Mouse (Mus musculus): ENCODE data around the gene Phpt1. TPM values are rescaled to one million over a fixed set of nuclear protein-coding genes. Genes with fewer than 3 reads are reported as not detected.

Gene Phpt1
- total RNA-seq (2023) = 5.6 and 6.0 TPM in 2 replicates

GRCm38 (mm10) chr2:25574579-25575431 is at the start of gene Phpt1, which contains the start of gene Mamdc4:
Gene Phpt1 (minus strand): TSS chr2:25575224.
Gene Mamdc4 (minus strand): TSS chr2:25574845.

GRCm38 (mm10) chr2:25621229-25622200 is 46.5 kb upstream of the Phpt1 start, which contains the start of gene Tmem141:
Gene Tmem141 (minus strand): TSS chr2:25622005.

GRCm38 (mm10) chr2:25617578-25617977 is 42.6 kb upstream of the Phpt1 start, which contains the start of gene Ccdc183:
Gene Ccdc183 (minus strand): TSS chr2:25617678.

DNA sequence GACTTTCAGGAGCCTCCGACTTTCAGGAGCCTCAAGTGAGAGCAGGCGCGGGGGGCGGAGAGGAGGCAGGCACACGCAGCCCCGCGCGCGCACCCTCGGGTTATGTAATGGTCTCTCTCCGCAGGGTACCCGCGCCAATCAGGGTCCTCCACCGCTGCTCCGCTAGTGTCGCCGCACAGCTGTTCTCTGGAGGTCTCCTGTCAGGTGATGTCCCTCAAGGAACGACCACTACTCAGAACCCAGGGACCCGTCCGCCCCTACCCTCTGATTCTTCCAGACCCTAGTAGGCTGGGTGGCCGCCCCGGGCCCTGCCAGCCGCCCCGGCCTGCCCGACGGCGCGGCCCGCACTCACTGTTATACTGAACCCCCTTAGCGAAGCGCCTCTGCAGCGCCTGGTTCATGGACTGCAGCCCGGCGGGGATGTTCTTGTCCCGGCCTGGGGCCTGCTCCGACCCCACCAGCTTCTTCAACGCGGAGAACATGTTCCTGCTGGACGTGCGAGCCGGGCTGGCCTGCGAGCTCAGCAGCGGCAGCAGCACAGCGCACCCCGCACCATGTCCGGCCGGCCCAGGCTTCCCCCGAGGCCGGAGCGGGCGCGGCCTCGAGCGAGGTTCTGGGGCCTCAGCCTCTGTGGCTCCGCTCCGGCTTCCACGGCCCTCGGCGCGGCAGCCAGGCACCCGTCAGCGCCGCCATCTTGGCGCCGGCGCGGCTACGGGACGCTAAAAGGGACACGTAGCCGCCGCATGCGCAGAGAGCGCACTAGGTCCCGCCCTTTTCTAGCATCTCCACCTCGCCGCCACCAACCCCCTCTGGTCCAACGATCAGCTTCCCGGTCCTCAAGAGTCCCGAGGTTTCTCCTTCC is 33.0 kb upstream of the Phpt1 start, which contains the start of gene Rabl6:
Gene Rabl6, minus strand, starts transcription at position 761 of the 862 bp plus-strand sequence.

GRCm38 (mm10) chr2:25581294-25581864 is 6.4 kb upstream of the Phpt1 start, which contains the start of gene Ajm1:
Gene Ajm1 (minus strand): TSS chr2:25581757.

DNA sequence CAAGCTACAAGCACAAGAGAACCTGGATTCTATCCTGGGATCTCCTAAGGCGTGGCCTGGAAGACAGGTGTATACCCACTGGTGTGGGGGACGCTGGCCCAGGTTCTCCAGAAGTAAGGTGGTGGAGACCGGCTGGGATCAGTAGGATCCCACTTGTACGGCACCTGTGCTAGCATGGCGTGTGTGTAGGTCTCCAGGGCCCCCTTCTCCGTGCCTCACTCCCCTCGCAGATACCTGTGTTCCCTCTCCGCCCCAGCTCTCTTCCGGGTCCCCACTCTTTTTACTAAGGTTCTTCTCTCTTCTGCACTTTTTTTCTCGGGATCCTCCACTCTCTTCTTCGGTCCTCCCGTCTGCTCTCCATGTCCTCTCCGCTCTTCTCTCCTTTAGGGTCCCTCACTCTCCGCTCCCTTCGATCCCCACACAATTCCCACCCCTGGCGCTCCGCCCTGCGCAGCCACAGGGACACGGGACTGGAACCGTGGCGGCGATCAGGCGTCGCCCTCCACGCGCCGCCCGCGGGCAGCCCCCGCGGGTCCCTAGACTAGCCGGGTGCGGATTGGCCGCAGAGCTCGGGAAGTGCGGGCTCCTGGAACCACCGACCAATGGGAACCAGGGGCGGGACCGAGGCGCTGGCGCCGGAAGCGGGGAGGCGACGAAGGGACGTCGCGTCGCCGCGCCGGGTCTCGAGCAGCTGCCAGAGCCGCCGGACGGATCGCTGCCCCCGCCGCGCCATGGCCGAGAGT is 17.6 kb downstream of the Phpt1 start, which contains the start of gene Edf1:
Gene Edf1, plus strand, starts transcription at position 627 of the 743 bp plus-strand sequence.

DNA sequence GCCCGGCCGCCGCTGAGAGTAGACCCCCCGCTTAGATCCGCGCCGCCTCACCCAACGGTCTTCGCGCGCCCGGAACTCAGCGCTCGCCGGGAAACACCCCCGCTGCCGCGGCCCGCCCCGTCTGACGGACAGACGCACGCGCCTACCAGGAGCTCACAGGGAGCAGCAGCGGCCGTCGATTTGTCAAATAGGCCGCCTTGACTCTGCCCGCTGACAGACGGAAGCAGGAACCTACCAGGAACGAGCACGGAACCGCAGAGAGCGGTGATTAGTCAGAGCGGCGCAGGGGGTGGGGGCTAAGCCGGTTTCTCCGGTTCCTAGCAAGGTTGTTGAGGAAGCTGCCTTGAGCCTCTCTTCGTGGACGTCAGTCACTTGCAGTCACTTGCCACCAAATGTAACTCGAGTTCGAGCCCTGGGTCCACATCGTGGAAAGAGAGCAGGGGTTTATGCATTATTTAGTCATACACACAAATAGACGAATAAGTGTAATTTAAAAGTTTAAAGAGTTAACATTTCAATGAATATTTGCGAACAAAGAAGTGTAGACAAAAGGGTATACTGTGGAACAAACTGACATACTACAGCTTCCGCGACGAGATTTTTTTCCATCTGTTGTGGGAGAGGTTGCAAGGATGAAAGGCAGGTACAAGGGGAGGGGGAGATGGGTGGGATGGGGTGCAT is 28.1 kb downstream of the Phpt1 start, which contains the start of gene Traf2:
Gene Traf2, minus strand, starts transcription at position 130 of the 681 bp plus-strand sequence.

Other genes starting within 250 kb of the Phpt1 start
- gene Man1b1, start 242.9 kb downstream of the Phpt1 start, total RNA-seq (2023) = 30.4 and 42.8 TPM in 2 replicates
- 13.5 and 19.6 TPM in 2 replicates for gene Dpp7, start 218.9 kb downstream of the Phpt1 start, total RNA-seq (2023)
- gene Uap1l1, start 209.5 kb downstream of the Phpt1 start, total RNA-seq (2023) = 24.2 and 29.5 TPM in 2 replicates
- gene Sapcd2, start 202.9 kb downstream of the Phpt1 start, total RNA-seq (2023) = 8.6 and 10.6 TPM in 2 replicates
- gene Entpd2, start 179.3 kb downstream of the Phpt1 start, total RNA-seq (2023) = not detected in 2 replicates
- not detected in 2 replicates for gene Npdc1, start 175.9 kb downstream of the Phpt1 start, total RNA-seq (2023)
- gene Fut7, start 152.0 kb downstream of the Phpt1 start, total RNA-seq (2023) = 10.7 and 13.7 TPM in 2 replicates
- gene Abca2, start 146.5 kb downstream of the Phpt1 start, total RNA-seq (2023) = 19.6 and 21.3 TPM in 2 replicates
- gene Clic3, start 118.4 kb downstream of the Phpt1 start, total RNA-seq (2023) = not detected in 2 replicates
- gene Paxx, start 114.1 kb downstream of the Phpt1 start, total RNA-seq (2023) = 43.8 and 56.9 TPM in 2 replicates
- gene Ptgds, start 105.2 kb downstream of the Phpt1 start, total RNA-seq (2023) = not detected in 2 replicates
- gene Lcn12, start 81.3 kb downstream of the Phpt1 start, total RNA-seq (2023) = not detected in 2 replicates
- 25.8 and 26.4 TPM in 2 replicates for gene Fbxw5, start 74.5 kb downstream of the Phpt1 start, total RNA-seq (2023)
- 1.2 TPM in 1 of 2 replicates, not detected in the other for gene C8g, start 73.5 kb downstream of the Phpt1 start, total RNA-seq (2023)
- gene Traf2, start 28.3 kb downstream of the Phpt1 start, total RNA-seq (2023) = 20.3 and 26.7 TPM in 2 replicates
- 56.8 and 74.8 TPM in 2 replicates for gene Edf1, start 17.4 kb downstream of the Phpt1 start, total RNA-seq (2023)
- 0.11 and 0.13 TPM in 2 replicates for gene Mamdc4, start 379 bp downstream of the Phpt1 start, total RNA-seq (2023)
- gene Ajm1, start 6.5 kb upstream of the Phpt1 start, total RNA-seq (2023) = 1.6 TPM in 1 of 2 replicates, not detected in the other
- 38.3 and 38.7 TPM in 2 replicates for gene Rabl6, start 33.3 kb upstream of the Phpt1 start, total RNA-seq (2023)
- not detected in 2 replicates for gene Ccdc183, start 42.5 kb upstream of the Phpt1 start, total RNA-seq (2023)
- gene Tmem141, start 46.8 kb upstream of the Phpt1 start, total RNA-seq (2023) = 1.6 and 3.9 TPM in 2 replicates
- 0.29 TPM in 1 of 2 replicates, not detected in the other for gene Fcna, start 52.8 kb upstream of the Phpt1 start, total RNA-seq (2023)
- gene Lcn8, start 77.9 kb upstream of the Phpt1 start, total RNA-seq (2023) = not detected in 2 replicates
- not detected in 2 replicates for gene Lcn5, start 82.7 kb upstream of the Phpt1 start, total RNA-seq (2023)
- not detected in 2 replicates for gene Lcn6, start 101.6 kb upstream of the Phpt1 start, total RNA-seq (2023)
- not detected in 2 replicates for gene Lcn10, start 107.5 kb upstream of the Phpt1 start, total RNA-seq (2023)
- not detected in 2 replicates for gene Obp2a, start 124.8 kb upstream of the Phpt1 start, total RNA-seq (2023)
- gene Bmyc, start 131.5 kb upstream of the Phpt1 start, total RNA-seq (2023) = 3.0 and 5.2 TPM in 2 replicates
- gene Obp2b, start 161.8 kb upstream of the Phpt1 start, total RNA-seq (2023) = not detected in 2 replicates
- gene Lcn3, start 190.3 kb upstream of the Phpt1 start, total RNA-seq (2023) = not detected in 2 replicates
- not detected in 2 replicates for gene Lcn11, start 201.8 kb upstream of the Phpt1 start, total RNA-seq (2023)
- gene Gm13539, start 207.0 kb upstream of the Phpt1 start, total RNA-seq (2023) = not detected in 2 replicates
- gene Glt6d1, start 240.6 kb upstream of the Phpt1 start, total RNA-seq (2023) = not detected in 2 replicates
- not detected in 2 replicates for gene Lcn9, start 247.9 kb upstream of the Phpt1 start, total RNA-seq (2023)

All from neutrophil, adult 65 days (primary cell).